Mouse (Mus musculus): Measurements from ENCODE around the gene Clec4d. TPM values are rescaled to one million over a fixed set of nuclear protein-coding genes. Genes with fewer than 3 reads are reported as not detected.

Clec4d gene
- polyA plus RNA-seq, 1 experiment = not detected

DNA sequence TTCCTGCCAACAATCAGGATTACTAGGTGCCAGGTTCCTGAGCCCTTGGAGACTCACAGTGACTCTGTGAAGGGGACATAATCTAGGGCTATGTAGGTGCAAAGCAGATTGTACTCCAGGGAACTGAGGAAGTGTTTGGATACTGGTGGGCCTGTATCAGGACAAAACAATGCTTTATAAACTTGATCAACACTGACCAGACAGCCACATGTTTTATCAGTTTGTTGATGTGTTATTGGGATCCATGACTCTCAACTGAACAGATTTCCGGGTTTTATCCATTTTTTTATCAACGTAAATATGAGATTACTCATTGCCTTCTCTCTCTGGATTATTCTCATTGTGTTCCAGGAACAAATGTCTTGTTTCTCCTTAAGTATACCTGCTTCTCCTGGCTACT, 46.1 kb downstream of the Clec4d start, which contains the start of gene Vmn2r19:
Gene Vmn2r19 (plus strand): TSS at position 301 of the 400 bp plus-strand sequence.
- no peaks in the 10 kb centered on the region for H3K27me3 ChIP-seq (ENCODE audit: control insufficient read depth, insufficient read depth, low read length)
- WGBS = 85% methylated on average over 2 of the region's 2 CpGs

More for the DNA sequence above, 46.1 kb downstream of the Clec4d start, which contains the start of gene Vmn2r19:
- no peaks in the 10 kb centered on the region for H3K4me1 ChIP-seq (ENCODE audit: control insufficient read depth, insufficient read depth, insufficient read length, low read length)
- no peak for TF ChIP-seq CTCF (IDR thresholded peaks at IDR 0.05; ENCODE audit: extremely low read depth, insufficient read length, insufficient replicate concordance, low read depth, low read length)
- no peak within 1 kb of the TSS for H3K27ac ChIP-seq (ENCODE audit: insufficient read depth, low read depth, low read length)
- H3K4me3 ChIP-seq (ENCODE audit: low read depth, low read length) = no peak within 1 kb of the TSS
- no peaks in the 10 kb centered on the region for H3K36me3 ChIP-seq (ENCODE audit: control insufficient read depth, insufficient read depth, low read length)

Other genes with a start within 250 kb of the Clec4d start
- gene Clec4b1, start 212.1 kb upstream of the Clec4d start, polyA plus RNA-seq (2012; rRNA removed) = 0.27 TPM in 1 of 2 replicates, not detected in the other
- gene Clec4a2, start 155.7 kb upstream of the Clec4d start, polyA plus RNA-seq (2012; rRNA removed) = 0.56 and 0.60 TPM in 2 replicates
- gene Clec4b2, start 89.2 kb upstream of the Clec4d start, polyA plus RNA-seq (2012; rRNA removed) = not detected in 2 replicates
- gene Clec4n, start 32.3 kb upstream of the Clec4d start, polyA plus RNA-seq (2012; rRNA removed) = 0.66 and 0.75 TPM in 2 replicates
- not detected in 2 replicates for gene Clec4e, start 27.8 kb downstream of the Clec4d start, polyA plus RNA-seq (2012; rRNA removed)
- gene Vmn2r19, start 46.2 kb downstream of the Clec4d start, polyA plus RNA-seq (2012; rRNA removed) = not detected in 2 replicates
- gene Vmn2r20, start 156.0 kb downstream of the Clec4d start, polyA plus RNA-seq (2012; rRNA removed) = not detected in 2 replicates

Measured in small intestine, adult 2 months (tissue).